Mouse (Mus musculus) spleen, postnatal 10 days (tissue): ENCODE results near the gene Galnt9.

ENCODE experiments used
- DNase-seq, 2 experiments: peaks; one replicate each; pipeline ENCODE4 v3.0.0; 2021 to 2022; ENCODE audit warnings: low spot score in 2 of 2

Gene Galnt9

GRCm38 (mm10) chr5:110587467-110587866 lies 43.3 kb downstream of the Galnt9 start:
- no peak for DNase-seq

- DNase-seq, result no peak
Measured at GRCm38 (mm10) chr5:110589833-110590232, 45.7 kb downstream of the Galnt9 start.

DNA sequence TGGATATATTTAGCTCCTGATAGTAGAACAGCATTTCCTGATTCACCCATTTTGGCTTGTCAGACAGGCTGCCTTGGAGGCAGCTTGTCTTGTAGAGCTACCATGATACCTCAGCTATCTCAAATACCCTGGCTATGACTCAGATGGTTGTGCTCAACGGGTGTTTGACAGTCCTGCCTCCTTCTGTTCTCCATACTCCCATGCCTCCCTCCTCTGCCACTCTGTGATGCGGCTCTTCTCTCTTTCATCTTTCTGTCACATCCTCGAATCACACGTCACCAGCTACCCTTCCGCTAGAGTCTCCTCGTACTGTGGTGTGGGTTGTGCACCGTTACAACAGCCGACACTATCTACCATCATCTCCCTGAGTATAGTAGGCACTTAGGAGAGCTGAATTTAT lies 50.3 kb downstream of the Galnt9 start:
- no peak for DNase-seq

DNA sequence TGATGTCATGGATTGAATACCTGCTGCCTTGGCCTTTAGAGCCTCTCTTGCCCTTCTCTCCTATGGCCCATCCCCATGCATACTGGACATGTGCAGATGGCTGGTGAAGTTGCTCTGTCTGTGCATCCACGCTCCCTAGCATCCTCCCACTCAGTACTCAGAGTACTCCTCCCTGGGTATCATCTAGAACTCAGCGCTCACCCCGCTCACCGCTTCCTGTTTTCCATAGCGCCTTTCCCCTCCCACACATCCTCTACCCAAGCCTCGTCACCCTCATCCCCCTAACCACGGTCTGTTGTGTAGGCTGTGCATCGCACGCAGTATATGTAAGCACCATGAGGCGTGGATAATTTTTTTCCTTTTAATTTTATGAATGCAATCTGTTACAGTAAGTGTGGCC lies 51.2 kb downstream of the Galnt9 start:
- DNase-seq, result no peak

DNA sequence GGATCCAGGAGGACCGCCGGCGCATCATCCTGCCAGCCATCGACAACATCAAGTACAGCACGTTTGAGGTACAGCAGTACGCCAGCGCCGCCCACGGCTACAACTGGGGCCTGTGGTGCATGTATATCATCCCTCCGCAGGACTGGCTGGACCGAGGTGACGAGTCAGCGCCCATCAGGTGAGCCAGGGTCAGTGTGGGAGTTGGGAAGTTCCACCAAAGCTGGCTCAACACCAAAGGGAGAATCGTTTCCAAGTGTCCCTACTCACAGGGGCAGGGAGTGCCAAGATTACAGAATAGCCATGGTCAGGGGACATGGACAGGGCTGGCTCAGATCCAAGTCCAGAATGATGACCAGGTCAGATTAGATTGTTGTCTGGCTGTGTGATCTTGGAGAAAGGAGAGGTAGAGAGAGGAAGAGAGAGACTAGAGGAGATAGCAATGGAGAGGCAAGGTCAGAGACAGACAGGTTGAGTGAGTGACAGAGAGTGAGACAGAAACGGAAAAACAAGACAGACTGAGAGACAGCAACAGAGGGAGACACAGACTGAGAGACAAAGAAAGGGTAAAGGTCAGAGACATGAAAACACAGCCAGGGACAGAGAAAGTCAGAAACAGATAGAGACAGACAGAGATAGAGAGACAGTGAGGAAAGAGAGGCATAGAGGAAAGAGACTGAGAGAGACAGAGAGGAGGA lies 52.1 kb downstream of the Galnt9 start:
- DNase-seq, result no peak

- DNase-seq, result no peak
Measured at GRCm38 (mm10) chr5:110597502-110597901, 53.3 kb downstream of the Galnt9 start.

DNA sequence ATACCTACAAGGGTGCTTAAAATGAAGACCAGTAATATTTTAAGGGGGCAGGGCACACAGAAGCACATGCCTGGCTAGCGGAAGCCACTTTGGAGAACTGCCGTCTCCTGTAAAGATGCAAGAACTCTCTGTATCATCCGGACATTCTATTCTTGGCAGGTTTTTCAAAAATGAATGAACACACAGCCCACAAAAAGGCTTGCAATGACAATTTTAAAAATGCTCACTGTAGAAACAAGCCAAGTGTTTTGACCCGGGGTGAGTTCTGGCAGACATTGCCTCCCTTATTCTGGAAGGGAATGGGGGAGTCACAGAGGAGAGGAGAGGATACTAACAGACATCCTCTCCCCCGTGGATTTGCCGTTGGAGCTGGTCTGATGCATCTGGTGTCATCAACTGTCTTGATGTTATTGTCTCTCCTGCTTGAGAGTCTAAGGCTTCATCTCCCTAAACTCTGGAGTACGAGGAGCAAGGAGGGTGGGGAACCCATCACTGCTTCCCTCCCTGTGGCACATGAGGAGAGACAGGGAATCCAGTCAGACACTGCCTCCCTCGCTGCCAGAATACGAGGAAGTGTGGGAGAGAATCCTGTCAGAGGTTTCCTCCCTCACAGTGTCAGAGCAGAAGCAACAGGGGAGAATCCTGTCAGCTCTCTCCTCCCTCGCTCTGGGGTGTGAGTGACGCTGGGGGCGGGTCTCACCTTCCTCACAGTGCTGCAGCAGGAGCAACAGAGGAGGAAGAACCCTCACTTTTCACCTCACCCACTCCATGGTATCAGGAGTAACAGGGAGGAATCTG lies 54.3 kb downstream of the Galnt9 start:
- no peak for DNase-seq

DNA sequence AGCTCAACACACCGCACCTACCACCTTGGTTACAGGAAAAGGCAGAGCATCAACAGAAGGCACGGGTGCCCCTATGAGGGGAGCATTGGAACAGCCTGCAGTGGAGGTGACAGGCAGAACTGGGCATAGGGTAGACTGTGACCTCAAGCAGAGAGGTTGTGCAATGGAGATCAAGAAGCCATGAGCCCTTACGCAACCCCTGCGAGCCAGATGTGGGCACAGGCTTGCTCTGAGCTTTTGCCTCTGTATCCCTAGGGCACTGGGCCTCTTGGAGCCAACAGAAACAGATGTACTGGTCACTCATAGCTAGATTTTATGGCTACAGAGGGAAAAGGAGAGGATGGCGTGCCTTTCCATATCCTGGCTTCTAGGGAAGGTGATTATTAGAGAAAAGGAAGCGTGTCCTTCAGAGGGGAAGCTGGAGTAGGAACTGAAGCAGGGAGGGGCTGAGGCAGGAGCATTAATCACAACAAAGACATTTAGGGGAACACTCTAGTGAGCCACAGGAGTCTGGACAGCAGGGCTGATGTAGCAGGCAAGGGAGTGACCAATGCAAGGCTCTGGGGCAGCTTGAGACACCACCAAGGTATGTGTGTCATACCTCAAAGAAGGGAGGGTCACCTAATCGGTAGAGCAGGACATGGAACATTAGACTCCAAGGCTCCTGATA lies 59.0 kb downstream of the Galnt9 start:
- no peak for DNase-seq

- no peak for DNase-seq
Measured at GRCm38 (mm10) chr5:110604311-110604710, 60.2 kb downstream of the Galnt9 start.

GRCm38 (mm10) chr5:110605531-110606221 lies 61.5 kb downstream of the Galnt9 start:
- no peak for DNase-seq

- no peak for DNase-seq
Measured at GRCm38 (mm10) chr5:110607767-110608166, 63.6 kb downstream of the Galnt9 start.

GRCm38 (mm10) chr5:110608336-110608735 lies 64.2 kb downstream of the Galnt9 start:
- DNase-seq, result no peak

DNA sequence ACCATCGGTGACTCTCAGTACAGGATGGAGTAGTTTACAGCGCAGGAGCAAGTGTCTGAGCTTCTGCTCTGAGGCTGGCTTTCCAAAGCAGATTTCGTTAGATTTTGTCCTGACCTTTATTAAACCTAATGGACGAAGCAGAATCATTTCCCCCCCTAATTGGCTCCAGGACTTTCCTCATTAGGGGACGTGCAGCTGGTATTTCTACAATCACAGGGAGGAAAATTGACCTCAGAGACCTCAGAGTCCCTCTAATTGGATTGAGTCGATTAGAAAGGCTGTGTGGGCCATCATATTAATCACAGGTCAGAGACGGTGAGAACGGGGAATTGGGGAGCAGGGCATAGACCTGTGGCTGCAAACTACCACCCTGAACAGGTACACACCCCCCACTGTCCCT lies 64.8 kb downstream of the Galnt9 start:
- DNase-seq, result no peak

GRCm38 (mm10) chr5:110609425-110609824 lies 65.3 kb downstream of the Galnt9 start:
- no peak for DNase-seq

DNA sequence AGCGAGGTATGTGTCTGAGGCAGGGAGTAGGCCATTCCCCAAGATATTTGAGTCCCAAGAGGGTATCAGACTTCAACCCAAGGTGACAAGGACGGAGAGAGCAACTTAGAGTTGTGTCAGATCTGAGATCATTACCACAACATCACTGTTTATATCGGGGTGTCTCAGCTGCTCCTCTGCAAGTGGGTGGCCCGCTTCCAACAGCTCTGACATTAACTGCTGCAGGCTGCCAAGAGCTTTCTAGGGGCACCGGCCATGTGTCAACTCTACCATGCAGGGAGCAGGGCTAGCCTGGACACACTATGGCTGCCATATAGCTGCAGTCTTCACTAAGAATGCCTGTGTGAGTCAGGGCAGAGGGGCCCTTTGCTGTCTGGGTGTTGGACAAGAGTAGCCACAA lies 65.7 kb downstream of the Galnt9 start:
- DNase-seq, result no peak

DNA sequence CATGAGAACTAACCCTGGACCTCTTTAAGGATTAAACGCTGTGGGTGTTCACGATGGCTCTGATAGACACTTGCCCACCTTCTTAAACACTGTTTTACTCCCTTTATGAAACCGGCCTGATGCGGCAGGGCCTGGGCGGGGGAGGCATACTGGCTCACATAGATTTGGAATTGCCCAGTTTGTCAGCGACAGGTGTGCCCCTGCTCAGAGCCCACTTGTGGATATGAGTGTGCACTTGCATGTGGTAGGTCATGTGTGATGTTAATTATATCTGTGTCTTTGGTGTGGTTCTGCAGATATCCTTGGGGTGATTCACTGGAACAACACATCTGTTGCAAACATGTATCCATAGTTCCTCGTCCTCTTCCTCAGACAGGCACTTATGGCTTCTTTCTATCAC lies 66.3 kb downstream of the Galnt9 start:
- no peak for DNase-seq

DNA sequence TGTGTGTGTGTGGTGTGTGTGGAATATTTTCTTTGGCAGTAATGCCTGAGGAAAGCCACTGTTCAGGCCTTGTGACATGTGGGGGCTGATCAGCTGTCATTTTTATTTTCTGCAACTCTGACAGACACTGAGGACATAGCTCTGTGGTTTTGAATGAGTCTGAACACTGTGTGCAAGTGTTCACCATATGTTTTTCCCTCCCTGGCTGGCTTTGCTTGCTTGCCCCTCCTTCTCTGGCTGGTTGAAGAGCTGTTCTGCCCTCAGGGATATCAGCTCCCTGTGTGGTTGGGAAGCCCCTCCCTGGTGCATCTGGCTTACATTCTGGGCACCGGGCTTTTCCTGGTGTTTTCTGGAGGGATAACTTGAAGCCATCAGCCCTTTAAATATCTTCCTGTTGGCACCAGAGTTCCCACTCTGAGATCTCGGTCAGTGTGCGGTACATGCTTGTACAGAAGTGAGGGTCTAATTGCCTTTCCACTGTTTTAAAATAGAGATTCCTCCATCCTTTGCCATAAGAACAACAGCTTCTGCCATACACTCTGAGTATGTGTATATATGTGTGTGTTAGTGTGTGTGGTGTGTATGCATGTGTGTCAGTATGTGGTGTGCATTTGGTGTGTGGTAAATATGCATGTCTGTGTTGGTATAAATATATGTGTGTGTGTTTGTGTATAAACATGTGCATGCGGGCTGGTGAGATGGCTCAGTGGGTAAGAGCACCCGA lies 67.4 kb downstream of the Galnt9 start:
- DNase-seq, result no peak

DNA sequence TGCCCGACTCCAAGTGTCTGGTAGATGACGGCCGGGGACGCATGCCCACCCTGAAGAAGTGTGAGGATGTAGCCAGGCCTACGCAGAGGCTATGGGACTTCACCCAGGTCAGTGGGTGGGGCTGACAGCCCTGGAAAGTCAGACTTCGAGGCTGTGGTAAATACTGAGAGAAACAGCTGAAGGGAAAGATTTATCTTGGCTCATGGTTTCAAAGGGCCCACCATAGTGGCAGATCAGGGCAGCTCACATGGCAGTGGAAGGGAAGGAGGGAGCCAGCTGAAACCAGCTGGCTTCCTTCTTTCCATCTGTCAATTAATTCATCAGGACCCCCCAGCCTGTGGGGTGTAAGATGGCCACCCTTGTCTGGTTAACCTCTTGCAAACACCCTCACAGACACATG lies 75.1 kb downstream of the Galnt9 start:
- no peak for DNase-seq

- no peak for DNase-seq
Measured at GRCm38 (mm10) chr5:110624319-110624718, 80.2 kb downstream of the Galnt9 start.

GRCm38 (mm10) chr5:110627351-110627750 lies 83.2 kb downstream of the Galnt9 start:
- no peak for DNase-seq

- DNase-seq, result no peak
Measured at GRCm38 (mm10) chr5:110628156-110628555, 84.0 kb downstream of the Galnt9 start.
